ENCODE assay signal across 9 mouse cellular contexts in the genomic region with DNA sequence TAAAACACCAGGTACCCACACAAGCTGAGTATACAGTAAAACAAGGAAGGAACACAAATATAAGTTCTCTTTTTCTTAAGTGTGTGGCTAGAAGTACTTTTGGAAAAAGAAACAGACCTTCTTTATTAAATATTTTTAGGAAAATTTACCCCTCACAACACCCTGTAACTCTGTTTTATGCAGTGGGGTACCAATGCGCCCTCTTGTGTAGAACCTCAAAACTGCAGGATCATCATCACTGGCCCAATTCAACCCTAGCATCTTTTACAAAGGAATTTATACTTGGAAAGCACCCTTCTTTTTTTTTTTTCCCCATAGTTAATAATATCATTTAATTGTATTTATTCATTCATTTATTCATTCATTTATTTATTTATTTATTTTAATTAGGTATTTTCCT.
DNase-seq lines count a peak whose midpoint lies in the region; ATAC-seq and TF ChIP-seq lines count a peak whose summit lies in the region.
"Had no signal": no experiment of that assay in that cellular context is flagged by ENCODE, and none has a peak within 500 bp of the region (broad histone marks: within the 10 kb centered on the region; RNA-seq: fewer than 3 reads in every experiment).

No protein-coding gene starts in this region.

- no peaks in the 10 kb centered on the region for H3K36me3 ChIP-seq in liver, embryonic 14.5 days (replicated peaks; ENCODE audit: control insufficient read depth, insufficient read depth, low read depth)
- no peaks in the 10 kb centered on the region for H3K36me3 ChIP-seq in liver, embryonic 11.5 days (ENCODE audit: control insufficient read depth, insufficient read depth, low read length)

- no peak for ATAC-seq in cerebellum, adult (ENCODE audit: insufficient number of reproducible peaks, low FRiP score, low TSS enrichment)
- ATAC-seq in liver, embryonic 14.5 days (ENCODE audit: insufficient read depth) = no peak
- no peak for ATAC-seq in liver, embryonic 11.5 days (replicated peaks; ENCODE audit: low FRiP score)

- 0% methylated on average over 1 of the region's 1 CpGs for WGBS in liver, embryonic 14.5 days (ENCODE audit: insufficient replicate concordance)
- WGBS in liver, embryonic 11.5 days = 0% methylated on average over 1 of the region's 1 CpGs

- peak; percentile 41; the same call in 1 of the 2 replicates for TF ChIP-seq CTCF in liver, embryonic 14.5 days (IDR thresholded peaks at IDR 0.05; ENCODE audit: low read depth)
- peak; percentile 62; the same call in 1 of the 2 replicates for TF ChIP-seq CTCF in brain, embryonic 14.5 days (IDR thresholded peaks at IDR 0.05; ENCODE audit: borderline replicate concordance, extremely low read depth, insufficient read depth, insufficient read length)

- no peak overlapping the region for H3K4me2 ChIP-seq in liver, embryonic 14.5 days (ENCODE audit: low read depth)
- H3K4me2 ChIP-seq in liver, embryonic 11.5 days = no peak overlapping the region

- peak; percentile 2 for DNase-seq in cerebellum, adult 11 months
- no peak for DNase-seq in liver, embryonic 14.5 days (ENCODE audit: low read depth in 3 of 3, low spot score in 3 of 3)
- no peak for DNase-seq in liver, embryonic 11.5 days (ENCODE audit: low spot score)
- DNase-seq in brain, embryonic 14.5 days (ENCODE audit: low read depth) = peak; percentile 28
- DNase-seq in layer of hippocampus, adult 9-10 months (ENCODE audit: low spot score) = peak; percentile 12
- no peak for DNase-seq in spleen, postnatal 4 days (ENCODE audit: low spot score in 2 of 2)
- DNase-seq in left cerebral cortex, adult 11 months (ENCODE audit: low spot score) = no peak
- DNase-seq: thymus, adult 18-20 months had no signal

- H3K4me1 ChIP-seq in liver, embryonic 14.5 days (replicated peaks; ENCODE audit: control insufficient read depth in 2 of 2, insufficient read depth in 2 of 2, low read length in 1 of 2) = no peaks in the 10 kb centered on the region
- no peaks in the 10 kb centered on the region for H3K4me1 ChIP-seq in liver, embryonic 11.5 days (replicated peaks; ENCODE audit: control insufficient read depth, insufficient read depth, low read length)

- no peaks in the 10 kb centered on the region for H3K27me3 ChIP-seq in liver, embryonic 14.5 days (ENCODE audit: control insufficient read depth, insufficient read depth, low read length)
- no peaks in the 10 kb centered on the region for H3K27me3 ChIP-seq in liver, embryonic 11.5 days (replicated peaks; ENCODE audit: control insufficient read depth, insufficient read depth, low read length)

- no peak for TF ChIP-seq EP300 in liver, embryonic 14.5 days (IDR thresholded peaks at IDR 0.05; ENCODE audit: low read depth)

- no peak overlapping the region for H3K27ac ChIP-seq in liver, embryonic 14.5 days
- H3K27ac ChIP-seq in liver, embryonic 11.5 days (ENCODE audit: low read depth, low read length) = no peak overlapping the region

- H3K4me3 ChIP-seq in liver, embryonic 14.5 days (ENCODE audit: insufficient read depth in 1 of 2, low read depth in 2 of 2, low read length in 2 of 2) = no peak overlapping the region
- no peak overlapping the region for H3K4me3 ChIP-seq in liver, embryonic 11.5 days (ENCODE audit: low read depth, low read length)

- no peak overlapping the region for H3K9ac ChIP-seq in liver, embryonic 14.5 days (replicated peaks)
- H3K9ac ChIP-seq in liver, embryonic 11.5 days (ENCODE audit: low read depth, low read length) = no peak overlapping the region

- TF ChIP-seq POLR2A in brain, embryonic 14.5 days (IDR thresholded peaks at IDR 0.05; ENCODE audit: borderline replicate concordance, extremely low read depth, insufficient read depth, insufficient read length, poor library complexity, severe bottlenecking) = no peak

- H3K9me3 ChIP-seq in liver, embryonic 14.5 days (ENCODE audit: control insufficient read depth, low read length) = no peaks in the 10 kb centered on the region
- no peaks in the 10 kb centered on the region for H3K9me3 ChIP-seq in liver, embryonic 11.5 days (ENCODE audit: control insufficient read depth, low read length)

Comparison
In these comparisons a context has a peak if more than half of its experiments do, and no peak if none do; other contexts are left out.
1. DNase-seq: peak in cerebellum, adult 11 months (single experiment), brain, embryonic 14.5 days (single experiment) and layer of hippocampus, adult 9-10 months (single experiment); none in liver, embryonic 14.5 days (0 of 3), liver, embryonic 11.5 days (single experiment), spleen, postnatal 4 days (0 of 2) and left cerebral cortex, adult 11 months (single experiment).